Mouse (Mus musculus): ENCODE data around the gene Ccl5.

The Ccl5 gene

GRCm38 (mm10) chr11:83538705-83539314 is 8.5 kb upstream of the Ccl5 start:
- no peak for DNase-seq (ENCODE audit: low read depth)

GRCm38 (mm10) chr11:83536831-83537230 is 6.5 kb upstream of the Ccl5 start:
- no peak for DNase-seq (ENCODE audit: low read depth)

GRCm38 (mm10) chr11:83534609-83535423 is 4.5 kb upstream of the Ccl5 start:
- DNase-seq (ENCODE audit: low read depth): peak; percentile 94

GRCm38 (mm10) chr11:83534143-83534542 is 3.8 kb upstream of the Ccl5 start:
- DNase-seq (ENCODE audit: low read depth): no peak

- no peak for DNase-seq (ENCODE audit: low read depth)
Measured at GRCm38 (mm10) chr11:83533192-83533591, 2.9 kb upstream of the Ccl5 start.

- no peak for DNase-seq (ENCODE audit: low read depth)
Measured at GRCm38 (mm10) chr11:83529024-83529423, 1.3 kb downstream of the Ccl5 start.

- DNase-seq (ENCODE audit: low read depth): no peak
Measured at GRCm38 (mm10) chr11:83522075-83522474, 8.2 kb downstream of the Ccl5 start, which contains the start of gene Heatr9. Heatr9 (minus strand) TSS chr11:83522175.

GRCm38 (mm10) chr11:83518371-83518770 is 11.9 kb downstream of the Ccl5 start:
- DNase-seq (ENCODE audit: low read depth): no peak

GRCm38 (mm10) chr11:83517153-83517552 is 13.2 kb downstream of the Ccl5 start:
- DNase-seq (ENCODE audit: low read depth): no peak

GRCm38 (mm10) chr11:83509521-83509920 is 20.8 kb downstream of the Ccl5 start:
- DNase-seq (ENCODE audit: low read depth): no peak

GRCm38 (mm10) chr11:83504308-83504707 is 26.0 kb downstream of the Ccl5 start:
- no peak for DNase-seq (ENCODE audit: low read depth)

- no peak for DNase-seq (ENCODE audit: low read depth)
Measured at GRCm38 (mm10) chr11:83495571-83495970, 34.7 kb downstream of the Ccl5 start.

- DNase-seq (ENCODE audit: low read depth): no peak
Measured at GRCm38 (mm10) chr11:83491488-83491887, 38.8 kb downstream of the Ccl5 start.

All from fibroblast of lung, adult 2 months (primary cell).